Mouse (Mus musculus) liver, embryonic 11.5 days (tissue): ENCODE measurements around the gene Sdr39u1. TPM values are rescaled to one million over a fixed set of nuclear protein-coding genes. Genes with fewer than 3 reads are reported as not detected.

Experiments
- ATAC-seq: fragments of 200-750 bp; cut with Nextera tagmentation; replicated peaks from 2 replicates; pipeline ENCODE4 v1.8.0; 2017; ENCODE audit warnings: moderate number of reproducible peaks, mild to moderate bottlenecking, moderate TSS enrichment, moderate library complexity; ENCODE audit not compliant: low FRiP score
- DNase-seq: peaks from one replicate; pipeline ENCODE4 v3.0.0-alpha.2; 2017; ENCODE audit warnings: low spot score
- H3K27ac ChIP-seq: fragments of 300-500 bp; sonication (generic); 2 replicates; pipeline ENCODE4 v1.5.1; 2014; ENCODE audit warnings: mild to moderate bottlenecking, low read depth, low read length, control low read depth
- H3K27me3 ChIP-seq: fragments of 300-500 bp; sonication (generic); replicated peaks from 2 replicates; pipeline ENCODE4 v1.6.1; 2014; ENCODE audit warnings: low read length, mixed read lengths; ENCODE audit not compliant: control insufficient read depth, insufficient read depth
- H3K36me3 ChIP-seq: fragments of 300-500 bp; sonication (generic); 2 replicates; pipeline ENCODE4 v1.6.1; 2014; ENCODE audit warnings: mild to moderate bottlenecking, low read length, moderate library complexity, mixed read lengths; ENCODE audit not compliant: control insufficient read depth, insufficient read depth
- H3K4me1 ChIP-seq: fragments of 300-500 bp; sonication (generic); replicated peaks from 2 replicates; pipeline ENCODE4 v1.6.1; 2014; ENCODE audit warnings: low read length, mixed read lengths; ENCODE audit not compliant: control insufficient read depth, insufficient read depth
- H3K4me2 ChIP-seq: fragments of 300-500 bp; sonication (generic); 2 replicates; pipeline ENCODE4 v1.6.1; 2014; ENCODE audit warnings: mild to moderate bottlenecking, control low read depth, moderate library complexity
- H3K4me3 ChIP-seq: fragments of 300-500 bp; sonication (generic); 2 replicates; pipeline ENCODE4 v1.5.1; 2014; ENCODE audit warnings: low read depth, low read length, control low read depth
- H3K9ac ChIP-seq: fragments of 300-500 bp; sonication (generic); 2 replicates; pipeline ENCODE4 v1.6.1; 2014; ENCODE audit warnings: low read depth, low read length, control low read depth
- H3K9me3 ChIP-seq: fragments of 300-500 bp; sonication (generic); 2 replicates; pipeline ENCODE4 v1.6.1; 2016; ENCODE audit warnings: low read length, inconsistent platforms, mixed read lengths; ENCODE audit not compliant: control insufficient read depth
- WGBS: fragments of 180-500 bp; shearing (Covaris S2); extraction: QIAGEN DNeasy Blood & Tissue Kit; methylation state at CpG from one replicate; pipeline ENCODE4 v1.1.7; 2014; 5-methylcytosine and 5-hydroxymethylcytosine counted together
- polyA plus RNA-seq: library from polyadenylated mRNA; unstranded; fragments of >200 nt; fragmentation: Nextera tagmentation; extraction: Ambion mirVana; gene quantifications from 2 replicates; pipeline ENCODE4 v1.2.1, GENCODE M21; 2014

Sdr39u1 gene
- polyA plus RNA-seq, 1 experiment from 2014 or later, result 30.5 TPM

GRCm38 (mm10) chr14:55885791-55886271 lies 14.3 kb downstream of the Sdr39u1 start:
- no peak for DNase-seq
- no peaks in the 10 kb centered on the region for H3K9me3 ChIP-seq
- H3K4me3 ChIP-seq, result peak overlapping the region; percentile 70
- peak overlapping the region; percentile 85 for H3K4me2 ChIP-seq
- 4% methylated on average over 16 of the region's 16 CpGs for WGBS
- no peak for ATAC-seq
- peaks cover 33% of the 10 kb centered on the region for H3K36me3 ChIP-seq
- peaks cover 35% of the 10 kb centered on the region for H3K4me1 ChIP-seq
- H3K27ac ChIP-seq, result peak overlapping the region; percentile 80
- peak overlapping the region; percentile 77 for H3K9ac ChIP-seq
- H3K27me3 ChIP-seq, result no peaks in the 10 kb centered on the region

- ATAC-seq, result peak; percentile 47; the same call in 1 of the 2 replicates
These were observed 14.8 kb downstream of the Sdr39u1 start for GRCm38 (mm10) chr14:55885114-55885790.

GRCm38 (mm10) chr14:55884713-55885113 lies 15.4 kb downstream of the Sdr39u1 start, which contains the start of gene Khnyn:
Gene Khnyn, plus strand, starts transcription at chr14:55884947.
- WGBS, result under 1% methylated on average over 27 of the region's 30 CpGs
- peaks cover 36% of the 10 kb centered on the region for H3K4me1 ChIP-seq
- peak; percentile 91 for DNase-seq

More at GRCm38 (mm10) chr14:55885114-55885790, 14.8 kb downstream of the Sdr39u1 start:
- Histone ChIP-seq H3K4me2 (peak overlapping the region; percentile 85), H3K36me3 (peaks cover 33% of the 10 kb centered on the region), H3K4me1 (peaks cover 36% of the 10 kb centered on the region), H3K9ac (peak overlapping the region; percentile 77), H3K27ac (peak overlapping the region; percentile 80), H3K27me3 (no peaks in the 10 kb centered on the region), H3K4me3 (peak overlapping the region; percentile 70), H3K9me3 (no peaks in the 10 kb centered on the region)
- 1% methylated on average over 24 of the region's 30 CpGs for WGBS
- no peak for DNase-seq

GRCm38 (mm10) chr14:55884166-55884565 lies 15.9 kb downstream of the Sdr39u1 start, which contains the start of gene Cbln3:
Gene Cbln3, minus strand, starts transcription at chr14:55884392.
- Histone ChIP-seq H3K27me3 (no peaks in the 10 kb centered on the region), H3K36me3 (peaks cover 25% of the 10 kb centered on the region), H3K9me3 (no peaks in the 10 kb centered on the region), H3K4me3 (peak within 1 kb of the TSS; percentile 70), H3K4me1 (peaks cover 37% of the 10 kb centered on the region), H3K4me2 (peak within 1 kb of the TSS; percentile 85), H3K27ac (peak within 1 kb of the TSS; percentile 80), H3K9ac (peak within 1 kb of the TSS; percentile 77)
- no peak for DNase-seq
- WGBS, result 40% methylated on average over 4 of the region's 4 CpGs
- ATAC-seq, result no peak

More at GRCm38 (mm10) chr14:55884713-55885113, 15.4 kb downstream of the Sdr39u1 start, which contains the start of gene Khnyn:
- no peaks in the 10 kb centered on the region for H3K27me3 ChIP-seq
- H3K4me3 ChIP-seq, result peak within 1 kb of the TSS; percentile 70
- peaks cover 30% of the 10 kb centered on the region for H3K36me3 ChIP-seq
- no peaks in the 10 kb centered on the region for H3K9me3 ChIP-seq
- peak within 1 kb of the TSS; percentile 80 for H3K27ac ChIP-seq
- ATAC-seq, result peak; percentile 92
- H3K9ac ChIP-seq, result peak within 1 kb of the TSS; percentile 77
- peak within 1 kb of the TSS; percentile 85 for H3K4me2 ChIP-seq

GRCm38 (mm10) chr14:55883663-55884062 lies 16.4 kb downstream of the Sdr39u1 start:
- Histone ChIP-seq H3K9me3 (no peaks in the 10 kb centered on the region), H3K4me2 (peak overlapping the region; percentile 85), H3K4me1 (peaks cover 39% of the 10 kb centered on the region), H3K27ac (peak overlapping the region; percentile 57; the same call in 1 of the 2 replicates), H3K9ac (0 out of 2 replicates have a peak overlapping the region, but pooled peaks have one; percentile 20), H3K36me3 (peaks cover 21% of the 10 kb centered on the region), H3K27me3 (no peaks in the 10 kb centered on the region), H3K4me3 (no peak overlapping the region)
- ATAC-seq (no peak), DNase-seq (no peak)
- 88% methylated on average over 12 of the region's 12 CpGs for WGBS

- no peak overlapping the region for H3K4me2 ChIP-seq
- 90% methylated on average over 13 of the region's 13 CpGs for WGBS
- H3K27me3 ChIP-seq, result no peaks in the 10 kb centered on the region
- H3K36me3 ChIP-seq, result peaks cover 17% of the 10 kb centered on the region
- H3K4me3 ChIP-seq, result no peak overlapping the region
- H3K9ac ChIP-seq, result no peak overlapping the region
- H3K27ac ChIP-seq, result 0 out of 2 replicates have a peak overlapping the region, but pooled peaks have one; percentile 3
- H3K9me3 ChIP-seq, result no peaks in the 10 kb centered on the region
- ATAC-seq, result no peak
- DNase-seq, result no peak
- peaks cover 41% of the 10 kb centered on the region for H3K4me1 ChIP-seq
These were observed 16.9 kb downstream of the Sdr39u1 start for GRCm38 (mm10) chr14:55883149-55883661.

- WGBS, result 44% methylated on average over 6 of the region's 6 CpGs
- no peak overlapping the region for H3K9ac ChIP-seq
- peak; percentile 30; the same call in 1 of the 2 replicates for ATAC-seq
- H3K4me1 ChIP-seq, result peaks cover 45% of the 10 kb centered on the region
- no peak overlapping the region for H3K4me3 ChIP-seq
- no peaks in the 10 kb centered on the region for H3K27me3 ChIP-seq
- no peak for DNase-seq
- 0 out of 2 replicates have a peak overlapping the region, but pooled peaks have one; percentile 16 for H3K4me2 ChIP-seq
- H3K9me3 ChIP-seq, result no peaks in the 10 kb centered on the region
- H3K27ac ChIP-seq, result peak overlapping the region; percentile 69; the same call in 1 of the 2 replicates
- H3K36me3 ChIP-seq, result peaks cover 9% of the 10 kb centered on the region
These were observed 17.9 kb downstream of the Sdr39u1 start for GRCm38 (mm10) chr14:55882171-55882641.

- H3K27ac ChIP-seq, result no peak overlapping the region; the same call in 1 of the 2 replicates
- no peak overlapping the region for H3K4me3 ChIP-seq
- H3K9ac ChIP-seq, result no peak overlapping the region
- no peak for DNase-seq
- no peaks in the 10 kb centered on the region for H3K27me3 ChIP-seq
- no peak overlapping the region for H3K4me2 ChIP-seq
- no peaks in the 10 kb centered on the region for H3K9me3 ChIP-seq
- 48% methylated on average over 8 of the region's 8 CpGs for WGBS
- peaks cover 35% of the 10 kb centered on the region for H3K4me1 ChIP-seq
- no peaks in the 10 kb centered on the region; the same call in 1 of the 2 replicates for H3K36me3 ChIP-seq
- ATAC-seq, result no peak
These were observed 19.1 kb downstream of the Sdr39u1 start for GRCm38 (mm10) chr14:55880982-55881381.
